Mouse (Mus musculus): ENCODE results near the gene Prpf39. TPM values are rescaled to one million over a fixed set of nuclear protein-coding genes. Genes with fewer than 3 reads are reported as not detected.

The Prpf39 gene
- polyA plus RNA-seq, 1 experiment from 2014 or later = 37.5 TPM

DNA sequence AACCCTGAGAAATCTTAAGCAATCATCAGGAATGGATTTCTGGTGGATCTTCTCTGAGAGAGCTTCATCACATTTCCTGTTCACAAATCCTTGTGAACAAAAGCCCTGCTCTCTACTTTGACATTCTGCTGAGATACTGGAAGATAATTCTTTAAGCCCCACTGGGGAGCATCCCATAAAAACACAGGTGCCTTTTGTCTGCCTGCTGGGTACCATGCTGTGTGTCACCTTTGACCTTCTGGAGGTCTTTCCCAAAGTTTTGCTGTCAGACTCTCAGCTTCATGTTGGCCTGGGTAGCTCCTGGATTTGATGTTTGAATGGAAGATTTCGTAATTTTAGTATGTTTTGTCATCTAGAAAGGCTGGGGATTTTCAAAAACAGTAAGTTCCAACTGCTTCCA lies 72.6 kb downstream of the Prpf39 start:
- H3K4me3 ChIP-seq (ENCODE audit: low read length) = no peak overlapping the region
- no peak overlapping the region for H3K27ac ChIP-seq (ENCODE audit: low read length)
- no peaks in the 10 kb centered on the region for H3K4me1 ChIP-seq (ENCODE audit: control insufficient read depth, insufficient read depth, low read length)
- no peaks in the 10 kb centered on the region for H3K27me3 ChIP-seq (replicated peaks; ENCODE audit: control insufficient read depth, insufficient read depth, low read length)
- H3K9me3 ChIP-seq (ENCODE audit: control insufficient read depth, low read length) = no peaks in the 10 kb centered on the region
- ATAC-seq = no peak
- H3K9ac ChIP-seq (ENCODE audit: low read depth, low read length) = no peak overlapping the region
- 76% methylated on average over 1 of the region's 1 CpGs for WGBS
- H3K4me2 ChIP-seq (ENCODE audit: low read depth, low read length) = no peak overlapping the region
- H3K36me3 ChIP-seq (ENCODE audit: control insufficient read depth, insufficient read depth, low read length) = 0 out of 2 replicates have a peak, but pooled peaks cover 4% of the 10 kb centered on the region

DNA sequence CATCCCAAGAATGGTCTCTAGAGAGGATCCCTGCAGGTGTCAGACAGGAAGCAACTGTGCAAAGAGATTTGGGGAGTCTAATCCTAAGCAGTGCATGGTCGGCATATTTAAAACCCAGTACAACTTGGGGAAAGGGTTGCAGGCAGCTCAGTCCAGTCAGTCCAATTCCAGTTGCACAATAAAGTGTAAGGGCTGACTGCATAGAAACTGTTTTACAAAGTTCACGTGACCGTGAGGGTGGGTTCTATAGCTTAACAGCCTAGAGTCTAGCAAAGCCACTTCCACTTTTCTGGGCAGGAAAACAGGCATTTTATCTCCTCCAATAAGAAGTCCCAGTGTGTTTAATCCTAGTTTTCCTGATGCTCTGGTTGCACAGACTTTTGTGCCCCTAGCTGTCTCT lies 75.4 kb downstream of the Prpf39 start:
- no peak overlapping the region for H3K4me3 ChIP-seq (ENCODE audit: low read length)
- no peak overlapping the region for H3K9ac ChIP-seq (ENCODE audit: low read depth, low read length)
- 0 out of 2 replicates have a peak, but pooled peaks cover 1% of the 10 kb centered on the region for H3K36me3 ChIP-seq (ENCODE audit: control insufficient read depth, insufficient read depth, low read length)
- no peaks in the 10 kb centered on the region for H3K4me1 ChIP-seq (ENCODE audit: control insufficient read depth, insufficient read depth, low read length)
- no peak overlapping the region for H3K27ac ChIP-seq (ENCODE audit: low read length)
- no peaks in the 10 kb centered on the region for H3K9me3 ChIP-seq (ENCODE audit: control insufficient read depth, low read length)
- H3K27me3 ChIP-seq (replicated peaks; ENCODE audit: control insufficient read depth, insufficient read depth, low read length) = no peaks in the 10 kb centered on the region
- no peak for ATAC-seq
- WGBS = 89% methylated on average over 3 of the region's 3 CpGs
- H3K4me2 ChIP-seq (ENCODE audit: low read depth, low read length) = no peak overlapping the region

DNA sequence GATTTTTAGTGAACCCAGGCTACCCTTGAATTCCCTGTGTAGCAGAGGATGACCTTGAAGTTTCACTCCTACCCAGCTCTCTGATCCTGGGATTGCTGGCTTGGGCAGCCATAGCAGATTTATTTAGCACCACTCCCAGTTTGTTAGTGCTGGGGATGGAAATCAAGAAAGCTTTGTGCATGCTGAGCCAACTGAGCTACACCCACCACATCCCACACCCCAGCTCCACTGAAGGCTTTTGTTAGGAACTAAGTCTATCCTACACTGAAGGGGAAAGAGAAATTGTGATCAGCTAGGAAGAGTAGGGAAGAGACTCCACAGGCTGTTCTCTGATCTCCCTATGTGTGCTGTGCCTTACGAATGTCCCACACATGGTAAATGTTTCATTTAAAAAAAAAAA lies 76.7 kb downstream of the Prpf39 start:
- H3K27me3 ChIP-seq (replicated peaks; ENCODE audit: control insufficient read depth, insufficient read depth, low read length) = no peaks in the 10 kb centered on the region
- 100% methylated on average over 1 of the region's 1 CpGs for WGBS
- no peaks in the 10 kb centered on the region for H3K9me3 ChIP-seq (ENCODE audit: control insufficient read depth, low read length)
- no peak overlapping the region for H3K27ac ChIP-seq (ENCODE audit: low read length)
- no peaks in the 10 kb centered on the region for H3K36me3 ChIP-seq (ENCODE audit: control insufficient read depth, insufficient read depth, low read length)
- no peak overlapping the region for H3K4me2 ChIP-seq (ENCODE audit: low read depth, low read length)
- H3K4me1 ChIP-seq (ENCODE audit: control insufficient read depth, insufficient read depth, low read length) = no peaks in the 10 kb centered on the region
- no peak for ATAC-seq
- H3K4me3 ChIP-seq (ENCODE audit: low read length) = no peak overlapping the region
- H3K9ac ChIP-seq (ENCODE audit: low read depth, low read length) = no peak overlapping the region

Other genes starting within 250 kb of the Prpf39 start
- gene Gm527, start 118.4 kb upstream of the Prpf39 start, polyA plus RNA-seq (2015; fragmentation: Nextera tagmentation; extraction: Ambion mirVana) = 0.48 and 1.2 TPM in 2 replicates
- 9.5 and 10.9 TPM in 2 replicates for gene Klhl28, start 70.8 kb upstream of the Prpf39 start, polyA plus RNA-seq (2015; fragmentation: Nextera tagmentation; extraction: Ambion mirVana)
- 21.7 and 23.4 TPM in 2 replicates for gene Togaram1, start 70.5 kb upstream of the Prpf39 start, polyA plus RNA-seq (2015; fragmentation: Nextera tagmentation; extraction: Ambion mirVana)
- gene Fkbp3, start 37.7 kb downstream of the Prpf39 start, polyA plus RNA-seq (2015; fragmentation: Nextera tagmentation; extraction: Ambion mirVana) = 262 and 301 TPM in 2 replicates
- 4.2 and 4.4 TPM in 2 replicates for gene Fancm, start 39.3 kb downstream of the Prpf39 start, polyA plus RNA-seq (2015; fragmentation: Nextera tagmentation; extraction: Ambion mirVana)
- 31.8 and 37.5 TPM in 2 replicates for gene Mis18bp1, start 136.3 kb downstream of the Prpf39 start, polyA plus RNA-seq (2015; fragmentation: Nextera tagmentation; extraction: Ambion mirVana)
- gene Wdr20rt, start 189.2 kb downstream of the Prpf39 start, polyA plus RNA-seq (2015; fragmentation: Nextera tagmentation; extraction: Ambion mirVana) = not detected in 2 replicates